Mouse (Mus musculus) limb, embryonic 14.5 days (tissue): Measurements from ENCODE around the gene Larp1. TPM values are rescaled to one million over a fixed set of nuclear protein-coding genes. Genes with fewer than 3 reads are reported as not detected.

ENCODE experiments used
- ATAC-seq: fragments of 200-750 bp; cut with Nextera tagmentation; 2 replicates; pipeline ENCODE4 v1.8.0; 2017; ENCODE audit warnings: low read depth, moderate number of reproducible peaks, moderate TSS enrichment; ENCODE audit not compliant: low FRiP score
- DNase-seq: peaks from one replicate; pipeline ENCODE4 v3.0.0-alpha.2; 2015; ENCODE audit warnings: low spot score
- H3K27ac ChIP-seq: fragments of 300-500 bp; sonication (generic); replicated peaks from 2 replicates; pipeline ENCODE4 v1.5.1; 2014; ENCODE audit warnings: low read depth, mild to moderate bottlenecking, low read length, moderate library complexity, mixed read lengths
- H3K27me3 ChIP-seq: fragments of 300-500 bp; sonication (generic); 2 replicates; pipeline ENCODE4 v1.6.1; 2014; ENCODE audit warnings: low read length, mixed read lengths; ENCODE audit not compliant: control insufficient read depth, insufficient read depth
- H3K36me3 ChIP-seq: fragments of 300-500 bp; sonication (generic); 2 replicates; pipeline ENCODE4 v1.6.1; 2014; ENCODE audit warnings: mild to moderate bottlenecking, low read length, moderate library complexity, mixed read lengths; ENCODE audit not compliant: control insufficient read depth, insufficient read depth
- H3K4me1 ChIP-seq: fragments of 300-500 bp; sonication (generic); 2 replicates; pipeline ENCODE4 v1.6.1; 2014; ENCODE audit warnings: antibody characterized with exemption, low read length, mixed read lengths; ENCODE audit not compliant: control insufficient read depth, insufficient read depth
- H3K4me2 ChIP-seq: fragments of 300-500 bp; sonication (generic); replicated peaks from 2 replicates; pipeline ENCODE4 v1.6.1; 2014; ENCODE audit warnings: low read depth, mild to moderate bottlenecking, low read length, moderate library complexity; ENCODE audit not compliant: severe bottlenecking
- H3K4me3 ChIP-seq: fragments of 300-500 bp; sonication (generic); replicated peaks from 2 replicates; pipeline ENCODE4 v1.5.1; 2014; ENCODE audit warnings: low read length
- H3K9ac ChIP-seq: fragments of 300-500 bp; sonication (generic); 2 replicates; pipeline ENCODE4 v1.6.1; 2014; ENCODE audit warnings: mild to moderate bottlenecking, low read depth, low read length, moderate library complexity; ENCODE audit not compliant: severe bottlenecking
- H3K9me3 ChIP-seq: fragments of 300-500 bp; sonication (generic); 2 replicates; pipeline ENCODE4 v1.6.1; 2016; ENCODE audit warnings: low read length; ENCODE audit not compliant: control insufficient read depth
- POLR2A ChIP-seq: fragments of 200-500 bp; IDR thresholded peaks from 2 replicates; pipeline ENCODE4 v1.8.0; 2012; ENCODE audit warnings: inconsistent platforms, mild to moderate bottlenecking, moderate library complexity, borderline replicate concordance; ENCODE audit not compliant: insufficient read depth, insufficient read length; ENCODE audit errors: extremely low read depth
- WGBS: fragments of 180-500 bp; shearing (Covaris S2); extraction: QIAGEN DNeasy Blood & Tissue Kit; methylation state at CpG from one replicate; pipeline ENCODE4 v1.1.7; 2014; 5-methylcytosine and 5-hydroxymethylcytosine counted together
- polyA plus RNA-seq, 2 experiments: library from polyadenylated mRNA; depleted of rRNA in 1 of 2; stranded (reverse) in 1 of 2; unstranded in 1 of 2; fragments of >200 nt; fragmentation: Nextera tagmentation in 1 of 2; extraction: Ambion mirVana in 1 of 2; gene quantifications; 2 replicates each; pipeline versions ENCODE4 v1.2.1 to v1.2.3; 2012 to 2014

The Larp1 gene
- polyA plus RNA-seq, 2 experiments = 24.7 to 46.4 TPM

- Histone ChIP-seq H3K9ac (no peak overlapping the region), H3K9me3 (no peaks in the 10 kb centered on the region), H3K27ac (no peak overlapping the region), H3K4me1 (peaks cover 3% of the 10 kb centered on the region), H3K4me2 (no peak overlapping the region), H3K27me3 (no peaks in the 10 kb centered on the region), H3K4me3 (no peak overlapping the region), H3K36me3 (no peaks in the 10 kb centered on the region)
- no peak for ATAC-seq
- 67% methylated on average over 1 of the region's 1 CpGs for WGBS
- DNase-seq = no peak
- no peak for TF ChIP-seq POLR2A
Measured at GRCm38 (mm10) chr11:58026860-58027259, 18.0 kb downstream of the Larp1 start.

- Histone ChIP-seq H3K27me3 (no peaks in the 10 kb centered on the region), H3K9ac (no peak overlapping the region), H3K9me3 (no peaks in the 10 kb centered on the region), H3K4me2 (no peak overlapping the region), H3K27ac (no peak overlapping the region), H3K36me3 (no peaks in the 10 kb centered on the region), H3K4me3 (no peak overlapping the region), H3K4me1 (no peaks in the 10 kb centered on the region; the same call in 1 of the 2 replicates)
- no peak for TF ChIP-seq POLR2A
- WGBS = 93% methylated on average over 1 of the region's 1 CpGs
- DNase-seq (no peak), ATAC-seq (no peak)
Measured at GRCm38 (mm10) chr11:58028981-58029380, 20.1 kb downstream of the Larp1 start.

- DNase-seq (no peak), ATAC-seq (no peak)
- 79% methylated on average over 2 of the region's 2 CpGs for WGBS
Measured at GRCm38 (mm10) chr11:58029869-58030268, 21.0 kb downstream of the Larp1 start.

GRCm38 (mm10) chr11:58031176-58031575 is 22.3 kb downstream of the Larp1 start:
- Histone ChIP-seq H3K27me3 (no peaks in the 10 kb centered on the region), H3K4me2 (no peak overlapping the region), H3K9me3 (no peaks in the 10 kb centered on the region), H3K9ac (no peak overlapping the region), H3K27ac (no peak overlapping the region), H3K4me1 (peaks cover 2% of the 10 kb centered on the region; the same call in 1 of the 2 replicates), H3K4me3 (no peak overlapping the region), H3K36me3 (no peaks in the 10 kb centered on the region)
- WGBS = 72% methylated on average over 5 of the region's 6 CpGs
- TF ChIP-seq POLR2A = no peak
- ATAC-seq (no peak), DNase-seq (no peak)

More at GRCm38 (mm10) chr11:58029869-58030268, 21.0 kb downstream of the Larp1 start:
- no peak for TF ChIP-seq POLR2A
- H3K4me1 ChIP-seq = no peaks in the 10 kb centered on the region; the same call in 1 of the 2 replicates
- H3K36me3 ChIP-seq = no peaks in the 10 kb centered on the region
- H3K27ac ChIP-seq = no peak overlapping the region
- H3K4me3 ChIP-seq = no peak overlapping the region
- no peak overlapping the region for H3K4me2 ChIP-seq
- H3K27me3 ChIP-seq = no peaks in the 10 kb centered on the region
- no peaks in the 10 kb centered on the region for H3K9me3 ChIP-seq
- no peak overlapping the region for H3K9ac ChIP-seq

- Histone ChIP-seq H3K9me3 (no peaks in the 10 kb centered on the region), H3K9ac (no peak overlapping the region), H3K4me1 (peaks cover 2% of the 10 kb centered on the region; the same call in 1 of the 2 replicates), H3K27ac (no peak overlapping the region), H3K4me2 (no peak overlapping the region), H3K36me3 (no peaks in the 10 kb centered on the region), H3K4me3 (no peak overlapping the region), H3K27me3 (no peaks in the 10 kb centered on the region)
- WGBS = 83% methylated on average over 3 of the region's 3 CpGs
- ATAC-seq = no peak
- DNase-seq = no peak
- no peak for TF ChIP-seq POLR2A
Measured at GRCm38 (mm10) chr11:58033635-58034034, 24.8 kb downstream of the Larp1 start.

- Histone ChIP-seq H3K9me3 (no peaks in the 10 kb centered on the region), H3K4me2 (no peak overlapping the region), H3K27me3 (no peaks in the 10 kb centered on the region), H3K9ac (no peak overlapping the region), H3K27ac (no peak overlapping the region), H3K4me1 (peaks cover 2% of the 10 kb centered on the region; the same call in 1 of the 2 replicates), H3K4me3 (no peak overlapping the region), H3K36me3 (peaks cover 23% of the 10 kb centered on the region)
- no peak for DNase-seq
- no peak for ATAC-seq
- TF ChIP-seq POLR2A = no peak
- 88% methylated on average over 1 of the region's 1 CpGs for WGBS
Measured at GRCm38 (mm10) chr11:58039027-58039426, 30.2 kb downstream of the Larp1 start.
